Mouse (Mus musculus) C2C12 (cell line): ENCODE data around the gene Zfyve1.

ENCODE experiments used
- CEBPB ChIP-seq: IDR thresholded peaks from one replicate; pipeline ENCODE4 v1.6.1; 2011; ENCODE audit warnings: low read depth, mild to moderate bottlenecking, control low read depth, moderate library complexity
- CTCF ChIP-seq: IDR thresholded peaks from one replicate; pipeline ENCODE4 v1.5.1; 2011; ENCODE audit not compliant: control insufficient read depth, insufficient read depth, insufficient read length
- FOSL1 ChIP-seq: IDR thresholded peaks from one replicate; pipeline ENCODE4 v1.8.0; 2011; ENCODE audit warnings: mild to moderate bottlenecking, low read length; ENCODE audit not compliant: poor library complexity, insufficient read depth, severe bottlenecking
- MAX ChIP-seq: IDR thresholded peaks from one replicate; pipeline ENCODE4 v1.6.1; 2011; ENCODE audit warnings: mild to moderate bottlenecking, control low read depth
- MYOD1 ChIP-seq: IDR thresholded peaks from one replicate; pipeline ENCODE4 v1.6.1; 2011; ENCODE audit warnings: low read depth; ENCODE audit not compliant: control insufficient read depth, insufficient read length
- USF1 ChIP-seq: IDR thresholded peaks from one replicate; pipeline ENCODE4 v1.6.1; 2011; ENCODE audit warnings: low read depth, mild to moderate bottlenecking, control low read depth, moderate library complexity

GRCm38 (mm10) chr12:83597025-83597501, at the start of gene Zfyve1:
- TF ChIP-seq CTCF, result no peak
- no peak for TF ChIP-seq MYOD1
- TF ChIP-seq USF1, result no peak
- no peak for TF ChIP-seq CEBPB
- TF ChIP-seq FOSL1, result no peak
- no peak for TF ChIP-seq MAX
